Mouse (Mus musculus) cerebellum, adult 2 months (tissue): ENCODE results near the gene Secisbp2. TPM values are rescaled to one million over a fixed set of nuclear protein-coding genes. Genes with fewer than 3 reads are reported as not detected.
"Not testable (repeated sequence)": the region's sequence is repeated elsewhere in the genome, so short reads cannot be mapped to it uniquely, and the experiment has no call there.

ENCODE experiments used
- DNase-seq, 2 experiments: peaks; one replicate each; pipeline ENCODE4 v3.0.0; 2021
- H3K27ac ChIP-seq: fragments of 200-500 bp; 2 replicates; pipeline ENCODE4 v1.5.1; 2012; ENCODE audit warnings: low read length, control low read depth, inconsistent platforms; ENCODE audit not compliant: insufficient read depth
- H3K27me3 ChIP-seq: fragments of 200-500 bp; 2 replicates; pipeline ENCODE4 v1.6.1; 2012; ENCODE audit warnings: inconsistent platforms, mild to moderate bottlenecking, low read length, moderate library complexity; ENCODE audit not compliant: control insufficient read depth, insufficient read depth
- H3K4me1 ChIP-seq: fragments of 200-500 bp; 2 replicates; pipeline ENCODE4 v1.6.1; 2011; ENCODE audit warnings: low read length; ENCODE audit not compliant: control insufficient read depth, insufficient read depth
- H3K4me3 ChIP-seq: fragments of 200-500 bp; replicated peaks from 2 replicates; pipeline ENCODE3; 2011; ENCODE audit warnings: mild to moderate bottlenecking, low read depth, low read length, control low read depth; ENCODE audit not compliant: insufficient read depth
- CTCF ChIP-seq: fragments of 200-500 bp; IDR thresholded peaks from 2 replicates; pipeline ENCODE4 v1.5.1; 2011; ENCODE audit warnings: low read depth, mild to moderate bottlenecking, control low read depth, low read length, moderate library complexity, borderline replicate concordance; ENCODE audit not compliant: insufficient read depth
- POLR2A ChIP-seq: fragments of 200-500 bp; IDR thresholded peaks from 2 replicates; pipeline ENCODE4 v1.6.1; 2011; ENCODE audit warnings: low read length, control low read depth, borderline replicate concordance; ENCODE audit not compliant: insufficient read depth
- WGBS: fragments of 180-500 bp; shearing (Covaris S2); methylation state at CpG from one replicate; pipeline ENCODE4 v1.1.7; 2018; 5-methylcytosine and 5-hydroxymethylcytosine counted together
- polyA plus RNA-seq: library from polyadenylated mRNA; depleted of rRNA; stranded (reverse); fragments of >200 nt; gene quantifications from 2 replicates; pipeline ENCODE4 v1.2.3, GENCODE M21; 2012

The Secisbp2 gene
- polyA plus RNA-seq, 1 experiment = 29.8 TPM

DNA sequence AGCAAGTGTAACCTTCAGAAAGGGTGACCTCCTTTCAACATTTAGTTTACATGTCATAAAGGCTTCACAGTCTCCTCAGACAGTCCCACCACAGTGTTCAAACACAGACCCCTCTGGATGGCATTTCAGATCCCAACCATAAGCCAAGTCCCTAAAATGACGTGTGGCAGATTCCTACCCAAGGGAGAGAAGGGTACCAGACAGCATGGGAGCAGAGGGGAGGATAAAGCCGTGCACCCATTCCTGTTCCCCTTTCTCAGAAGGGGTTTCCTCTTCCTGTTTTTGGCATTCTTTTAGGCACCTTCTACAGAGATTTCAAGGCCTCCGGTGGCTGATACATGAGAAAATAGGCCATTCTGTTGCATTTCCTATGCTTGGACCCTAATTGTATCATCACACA, 6.6 kb downstream of the Secisbp2 start:
- H3K4me3 ChIP-seq = no peak overlapping the region
- H3K27ac ChIP-seq = no peak overlapping the region
- peaks cover 2% of the 10 kb centered on the region; the same call in 1 of the 2 replicates for H3K4me1 ChIP-seq
- no peak for TF ChIP-seq POLR2A
- no peak for TF ChIP-seq CTCF
- DNase-seq = no peak
- H3K27me3 ChIP-seq = no peaks in the 10 kb centered on the region
- WGBS = 92% methylated on average over 3 of the region's 3 CpGs

DNA sequence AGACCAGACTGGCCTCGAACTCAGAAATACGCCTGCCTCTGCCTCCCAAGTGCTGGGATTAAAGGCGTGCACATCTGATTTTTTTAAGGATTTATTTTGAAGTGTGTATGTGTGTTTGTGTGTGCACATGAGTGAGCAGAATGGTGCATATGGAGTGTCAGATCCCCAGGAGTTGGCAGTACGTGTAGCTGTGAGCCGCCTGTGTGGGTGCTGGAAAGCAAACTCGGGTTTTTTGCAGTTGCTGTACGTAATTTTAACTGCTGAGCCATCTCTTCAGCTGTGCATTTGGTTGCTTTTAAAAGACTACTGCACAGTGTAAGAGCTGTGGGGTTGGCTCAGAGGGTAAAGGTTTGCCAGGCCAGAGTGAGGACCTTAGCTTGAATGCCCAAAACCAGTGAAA, 8.1 kb downstream of the Secisbp2 start:
- H3K27ac ChIP-seq = no peak overlapping the region
- H3K4me3 ChIP-seq = no peak overlapping the region
- WGBS = 89% methylated on average over 7 of the region's 7 CpGs
- TF ChIP-seq POLR2A (no peak), CTCF (no peak)
- H3K27me3 ChIP-seq = no peaks in the 10 kb centered on the region
- H3K4me1 ChIP-seq = no peaks in the 10 kb centered on the region
- no peak for DNase-seq

- Histone ChIP-seq H3K27me3 (no peaks in the 10 kb centered on the region), H3K4me1 (no peaks in the 10 kb centered on the region), H3K27ac (no peak overlapping the region), H3K4me3 (no peak overlapping the region)
- WGBS = 91% methylated on average over 2 of the region's 2 CpGs
- TF ChIP-seq CTCF (no peak), POLR2A (no peak)
- DNase-seq = no peak
Measured at GRCm38 (mm10) chr13:51663561-51663960, 12.1 kb downstream of the Secisbp2 start.

DNA sequence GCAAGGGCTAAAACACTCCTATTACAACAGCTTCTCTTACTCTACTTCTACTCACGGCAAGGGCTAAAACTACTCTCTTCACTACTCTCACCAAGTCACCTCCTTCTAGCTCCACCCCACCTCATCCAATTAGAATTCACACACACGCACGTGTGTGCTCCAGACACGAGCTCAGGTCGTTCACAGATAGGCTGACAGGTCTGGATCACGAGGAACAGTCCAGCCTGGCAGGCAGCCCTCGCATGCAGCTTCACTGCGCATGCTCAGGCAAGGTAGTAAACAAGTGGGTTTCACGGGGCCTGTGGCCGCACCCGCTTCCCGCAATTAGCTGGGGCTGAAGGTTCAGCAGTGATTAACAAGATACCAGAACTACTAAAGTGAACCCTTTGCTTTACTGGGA, 16.7 kb downstream of the Secisbp2 start:
- H3K4me3 ChIP-seq, H3K27me3 ChIP-seq, H3K27ac ChIP-seq, H3K4me1 ChIP-seq, DNase-seq: not testable (repeated sequence)
- 89% methylated on average over 12 of the region's 12 CpGs for WGBS

DNA sequence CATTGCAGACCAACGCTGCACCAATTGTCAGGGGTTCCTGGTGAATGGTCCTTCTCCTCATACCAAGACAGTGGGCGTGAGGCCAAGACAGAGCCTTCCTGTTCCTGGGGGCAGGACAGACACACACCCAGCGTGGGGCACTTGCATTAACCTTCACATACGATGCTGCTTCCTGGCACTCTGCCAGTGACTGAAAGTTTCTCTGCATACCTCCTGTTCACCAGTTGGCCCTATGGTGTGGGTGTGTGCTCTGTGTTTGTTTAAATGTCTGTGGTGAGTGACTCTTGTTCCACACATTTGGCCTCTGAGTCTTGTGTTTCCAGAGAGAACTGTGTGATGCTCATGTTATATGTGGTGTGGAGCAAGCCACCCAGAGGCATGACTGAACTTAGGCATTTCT, 25.1 kb downstream of the Secisbp2 start:
- H3K4me3 ChIP-seq = no peak overlapping the region
- 45% methylated on average over 4 of the region's 4 CpGs for WGBS
- TF ChIP-seq CTCF (no peak), POLR2A (no peak)
- H3K4me1 ChIP-seq = peaks cover 14% of the 10 kb centered on the region
- no peak overlapping the region for H3K27ac ChIP-seq
- no peaks in the 10 kb centered on the region for H3K27me3 ChIP-seq
- DNase-seq = no peak

GRCm38 (mm10) chr13:51677041-51677440, 25.5 kb downstream of the Secisbp2 start:
- Histone ChIP-seq H3K4me1 (peaks cover 14% of the 10 kb centered on the region), H3K4me3 (no peak overlapping the region), H3K27ac (no peak overlapping the region), H3K27me3 (no peaks in the 10 kb centered on the region)
- 90% methylated on average over 12 of the region's 12 CpGs for WGBS
- DNase-seq = no peak
- TF ChIP-seq POLR2A (no peak), CTCF (no peak)

- no peak overlapping the region for H3K27ac ChIP-seq
- DNase-seq = no peak
- peaks cover 14% of the 10 kb centered on the region for H3K4me1 ChIP-seq
- WGBS = 65% methylated on average over 7 of the region's 7 CpGs
- TF ChIP-seq POLR2A (no peak), CTCF (no peak)
- H3K27me3 ChIP-seq = no peaks in the 10 kb centered on the region
- H3K4me3 ChIP-seq = no peak overlapping the region
Measured at GRCm38 (mm10) chr13:51677630-51678185, 26.2 kb downstream of the Secisbp2 start.

GRCm38 (mm10) chr13:51678687-51679086, 27.2 kb downstream of the Secisbp2 start:
- no peak for DNase-seq
- H3K27me3 ChIP-seq = no peaks in the 10 kb centered on the region
- no peak overlapping the region for H3K4me3 ChIP-seq
- no peak overlapping the region for H3K27ac ChIP-seq
- peaks cover 14% of the 10 kb centered on the region for H3K4me1 ChIP-seq
- 27% methylated on average over 6 of the region's 6 CpGs for WGBS
- TF ChIP-seq CTCF (no peak), POLR2A (no peak)

DNA sequence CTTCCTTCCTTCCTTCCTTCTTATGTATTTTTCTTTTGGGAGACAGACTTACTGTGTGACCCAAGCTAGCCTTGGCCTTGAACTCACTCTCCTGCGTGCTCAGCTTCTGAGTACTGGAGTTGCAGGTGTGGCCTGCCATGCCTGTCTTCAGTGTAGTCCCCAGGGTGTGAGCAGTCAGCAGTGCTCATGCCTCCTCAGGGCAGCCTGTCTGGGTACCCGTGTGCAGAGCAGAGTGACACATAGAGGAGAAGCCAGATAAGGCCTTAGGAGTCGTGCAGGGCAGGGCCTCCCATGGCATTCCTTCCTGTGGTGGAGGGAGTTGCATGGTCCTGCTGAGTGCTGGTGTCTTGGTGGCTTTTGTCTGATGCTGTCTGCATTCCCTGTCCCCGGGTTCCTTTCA, 27.8 kb downstream of the Secisbp2 start:
- WGBS = 76% methylated on average over 4 of the region's 4 CpGs
- Histone ChIP-seq H3K4me3 (no peak overlapping the region), H3K27ac (no peak overlapping the region), H3K27me3 (no peaks in the 10 kb centered on the region), H3K4me1 (peaks cover 14% of the 10 kb centered on the region)
- no peak for DNase-seq
- TF ChIP-seq POLR2A = no peak
- no peak for TF ChIP-seq CTCF
